Mouse (Mus musculus) kidney, adult 2 months (tissue): ENCODE measurements around the gene Nccrp1. TPM values are rescaled to one million over a fixed set of nuclear protein-coding genes. Genes with fewer than 3 reads are reported as not detected.

Source experiments
- DNase-seq: peaks from one replicate; pipeline ENCODE4 v3.0.0; 2021
- H3K27ac ChIP-seq: fragments of 200-500 bp; 2 replicates; pipeline ENCODE4 v1.5.1; 2012; ENCODE audit warnings: low read depth, low read length, control low read depth, inconsistent platforms; ENCODE audit not compliant: insufficient read depth
- H3K27me3 ChIP-seq: fragments of 200-500 bp; replicated peaks from 2 replicates; pipeline ENCODE4 v1.6.1; 2012; ENCODE audit warnings: mild to moderate bottlenecking, moderate library complexity, low read length, inconsistent platforms; ENCODE audit not compliant: control insufficient read depth, insufficient read depth
- H3K36me3 ChIP-seq: fragments of 200-500 bp; 2 replicates; pipeline ENCODE4 v1.6.1; 2012; ENCODE audit warnings: mild to moderate bottlenecking, moderate library complexity, low read length, inconsistent platforms; ENCODE audit not compliant: control insufficient read depth, insufficient read depth
- H3K4me1 ChIP-seq: fragments of 200-500 bp; 2 replicates; pipeline ENCODE4 v1.6.1; 2011; ENCODE audit warnings: low read length; ENCODE audit not compliant: control insufficient read depth, insufficient read depth
- H3K4me3 ChIP-seq: fragments of 200-500 bp; 2 replicates; pipeline ENCODE4 v1.5.1; 2011; ENCODE audit warnings: mild to moderate bottlenecking, low read depth, low read length, control low read depth; ENCODE audit not compliant: insufficient read depth
- CTCF ChIP-seq: fragments of 200-500 bp; conservative IDR thresholded peaks from 2 replicates; pipeline ENCODE4 v1.5.1; 2011; ENCODE audit warnings: low read depth, mild to moderate bottlenecking, control low read depth, low read length, moderate library complexity, mixed read lengths; ENCODE audit not compliant: insufficient read depth, insufficient read length
- POLR2A ChIP-seq: fragments of 200-500 bp; IDR thresholded peaks from one replicate; pipeline ENCODE4 v1.6.1; 2011; ENCODE audit warnings: low read depth, low read length, control low read depth
- WGBS: fragments of 180-500 bp; shearing (Covaris S2); methylation state at CpG from one replicate; pipeline ENCODE4 v1.1.7; 2018; 5-methylcytosine and 5-hydroxymethylcytosine counted together
- polyA plus RNA-seq: library from polyadenylated mRNA; depleted of rRNA; stranded (reverse); fragments of >200 nt; gene quantifications from 2 replicates; pipeline ENCODE4 v1.2.3, GENCODE M21; 2012; rRNA removed

Gene Nccrp1
- polyA plus RNA-seq, 1 experiment = 85.4 TPM

- H3K36me3 ChIP-seq = no peaks in the 10 kb centered on the region
- WGBS = 5% methylated on average over 5 of the region's 5 CpGs
- DNase-seq = no peak
- no peak overlapping the region for H3K27ac ChIP-seq
- TF ChIP-seq POLR2A (no peak), CTCF (no peak)
- no peak overlapping the region for H3K4me3 ChIP-seq
- no peaks in the 10 kb centered on the region for H3K4me1 ChIP-seq
- no peaks in the 10 kb centered on the region for H3K27me3 ChIP-seq
Measured at GRCm38 (mm10) chr7:28505585-28505984, 41.5 kb downstream of the Nccrp1 start.

GRCm38 (mm10) chr7:28495426-28495825 lies 51.6 kb downstream of the Nccrp1 start:
- 53% methylated on average over 11 of the region's 11 CpGs for WGBS
- TF ChIP-seq CTCF = no peak
- no peak for TF ChIP-seq POLR2A
- H3K36me3 ChIP-seq = no peaks in the 10 kb centered on the region

More at GRCm38 (mm10) chr7:28495426-28495825, 51.6 kb downstream of the Nccrp1 start:
- Histone ChIP-seq H3K27me3 (no peaks in the 10 kb centered on the region), H3K4me1 (no peaks in the 10 kb centered on the region), H3K27ac (no peak overlapping the region), H3K4me3 (no peak overlapping the region)
- DNase-seq = no peak

Other genes with a start within 250 kb of the Nccrp1 start
- gene Dll3, start 245.0 kb downstream of the Nccrp1 start, polyA plus RNA-seq = not detected in 2 replicates
- gene Timm50, start 235.2 kb downstream of the Nccrp1 start, polyA plus RNA-seq = 99.0 and 102 TPM in 2 replicates
- 86.8 and 88.6 TPM in 2 replicates for gene Supt5, start 208.5 kb downstream of the Nccrp1 start, polyA plus RNA-seq
- 724 and 951 TPM in 2 replicates for gene Rps16, start 196.6 kb downstream of the Nccrp1 start, polyA plus RNA-seq
- 13.5 and 14.6 TPM in 2 replicates for gene Plekhg2, start 174.7 kb downstream of the Nccrp1 start, polyA plus RNA-seq
- gene Zfp36, start 167.0 kb downstream of the Nccrp1 start, polyA plus RNA-seq = 24.6 and 25.5 TPM in 2 replicates
- 71.9 and 72.1 TPM in 2 replicates for gene Med29, start 154.5 kb downstream of the Nccrp1 start, polyA plus RNA-seq
- 72.6 and 78.4 TPM in 2 replicates for gene Paf1, start 154.3 kb downstream of the Nccrp1 start, polyA plus RNA-seq
- 8.4 and 14.5 TPM in 2 replicates for gene Gmfg, start 109.8 kb downstream of the Nccrp1 start, polyA plus RNA-seq
- 2.5 and 3.1 TPM in 2 replicates for gene Lrfn1, start 95.3 kb downstream of the Nccrp1 start, polyA plus RNA-seq
- gene Ifnl2, start 36.8 kb downstream of the Nccrp1 start, polyA plus RNA-seq = not detected in 2 replicates
- not detected in 2 replicates for gene Ifnl3, start 24.4 kb downstream of the Nccrp1 start, polyA plus RNA-seq
- 12.4 and 13.3 TPM in 2 replicates for gene Sycn, start 6.4 kb downstream of the Nccrp1 start, polyA plus RNA-seq
- 67.0 and 79.0 TPM in 2 replicates for gene Samd4b, start 50.9 kb upstream of the Nccrp1 start, polyA plus RNA-seq
- 36.9 and 41.8 TPM in 2 replicates for gene Pak4, start 50.9 kb upstream of the Nccrp1 start, polyA plus RNA-seq
- gene Acp7, start 84.1 kb upstream of the Nccrp1 start, polyA plus RNA-seq = not detected in 2 replicates
- 1.1 and 1.6 TPM in 2 replicates for gene Fbxo27, start 145.6 kb upstream of the Nccrp1 start, polyA plus RNA-seq
- gene Fbxo17, start 169.6 kb upstream of the Nccrp1 start, polyA plus RNA-seq = 1.1 and 1.3 TPM in 2 replicates
- gene Mrps12, start 194.6 kb upstream of the Nccrp1 start, polyA plus RNA-seq = 79.8 and 96.7 TPM in 2 replicates
- gene Sars2, start 194.7 kb upstream of the Nccrp1 start, polyA plus RNA-seq = 19.4 and 22.9 TPM in 2 replicates
- gene Ccer2, start 208.9 kb upstream of the Nccrp1 start, polyA plus RNA-seq = not detected in 2 replicates
- gene Sirt2, start 219.5 kb upstream of the Nccrp1 start, polyA plus RNA-seq = 99.8 and 103 TPM in 2 replicates
- 37.9 and 41.6 TPM in 2 replicates for gene Nfkbib, start 220.3 kb upstream of the Nccrp1 start, polyA plus RNA-seq
- 2.9 and 5.9 TPM in 2 replicates for gene Rinl, start 241.7 kb upstream of the Nccrp1 start, polyA plus RNA-seq